Mouse (Mus musculus) CH12.LX (cell line): Measurements from ENCODE around the gene Socs7. TPM values are rescaled to one million over a fixed set of nuclear protein-coding genes. Genes with fewer than 3 reads are reported as not detected.

Source experiments
- DNase-seq: peaks from one replicate; pipeline ENCODE4 v3.0.0-alpha.2; 2013; ENCODE audit errors: extremely low read depth
- H3K27ac ChIP-seq: 2 replicates; pipeline ENCODE4 v1.5.1; 2012; ENCODE audit warnings: low read depth, mild to moderate bottlenecking, control low read depth, moderate library complexity; ENCODE audit not compliant: insufficient read depth
- H3K27me3 ChIP-seq: replicated peaks from 2 replicates; pipeline ENCODE3; 2012; ENCODE audit warnings: inconsistent platforms
- H3K36me3 ChIP-seq, 2 experiments: replicated peaks in 1 of 2; 2 replicates each; pipeline versions ENCODE3 to v1.6.1; 2012; ENCODE audit warnings: inconsistent platforms in 1 of 2, low read length in 1 of 2, mild to moderate bottlenecking in 1 of 2, mixed read lengths in 1 of 2, moderate library complexity in 1 of 2; ENCODE audit not compliant: control insufficient read depth in 1 of 2, insufficient read depth in 1 of 2
- H3K4me1 ChIP-seq, 2 experiments: 2 replicates each; pipeline ENCODE4 v1.6.1; 2012; ENCODE audit warnings: inconsistent platforms in 1 of 2, moderate library complexity in 1 of 2; ENCODE audit not compliant: insufficient read depth in 2 of 2, control insufficient read depth in 1 of 2
- H3K4me2 ChIP-seq: 2 replicates; pipeline ENCODE4 v1.6.1; 2012; ENCODE audit warnings: low read depth, mild to moderate bottlenecking, control low read depth; ENCODE audit not compliant: poor library complexity, insufficient read depth, severe bottlenecking
- H3K4me3 ChIP-seq, 3 experiments: fragments of 150-350 bp in 1 of 3; sonication (generic) in 1 of 3; replicated peaks in 1 of 3; 2 replicates each; pipeline versions ENCODE3 to v1.5.1; 2011 to 2012; ENCODE audit warnings: low read depth in 2 of 3, low read length in 2 of 3, mild to moderate bottlenecking in 2 of 3, moderate library complexity in 2 of 3, control low read depth in 1 of 3, improper control_type of control experiment in 1 of 3, inconsistent platforms in 1 of 3, mixed read lengths in 1 of 3; ENCODE audit not compliant: poor library complexity in 1 of 3
- H3K79me2 ChIP-seq: replicated peaks from 2 replicates; pipeline ENCODE4 v1.6.1; 2012; ENCODE audit warnings: mild to moderate bottlenecking, moderate library complexity; ENCODE audit not compliant: control insufficient read depth, poor library complexity, insufficient read depth, severe bottlenecking; ENCODE audit errors: extremely low read depth
- H3K9ac ChIP-seq: 2 replicates; pipeline ENCODE4 v1.6.1; 2012; ENCODE audit warnings: low read depth, mild to moderate bottlenecking, control low read depth, moderate library complexity; ENCODE audit not compliant: insufficient read depth
- H3K9me3 ChIP-seq: replicated peaks from 2 replicates; pipeline ENCODE3; 2012; ENCODE audit warnings: low read length, inconsistent platforms, mixed read lengths
- BHLHE40 ChIP-seq: IDR thresholded peaks from 2 replicates; pipeline ENCODE4 v1.6.1; 2011; ENCODE audit warnings: mild to moderate bottlenecking, low read depth, low read length, improper control_type of control experiment
- CHD1 ChIP-seq: IDR thresholded peaks from 2 replicates; pipeline ENCODE4 v1.6.1; 2012; ENCODE audit warnings: low read depth, low read length, improper control_type of control experiment, inconsistent platforms
- CHD2 ChIP-seq: IDR thresholded peaks from 2 replicates; pipeline ENCODE4 v1.6.1; 2011; ENCODE audit warnings: low read length, improper control_type of control experiment
- CTCF ChIP-seq, 2 experiments: IDR thresholded peaks in 1 of 2; conservative IDR thresholded peaks in 1 of 2; 2 replicates each; pipeline ENCODE4 v1.5.1; 2011 to 2012; ENCODE audit warnings: low read depth in 2 of 2, low read length in 2 of 2, improper control_type of control experiment in 1 of 2, inconsistent platforms in 1 of 2, mild to moderate bottlenecking in 1 of 2, moderate library complexity in 1 of 2
- E2F4 ChIP-seq: IDR thresholded peaks from 2 replicates; pipeline ENCODE4 v1.6.1; 2011; ENCODE audit warnings: low read depth, low read length, improper control_type of control experiment; ENCODE audit not compliant: insufficient replicate concordance
- ELF1 ChIP-seq: IDR thresholded peaks from 2 replicates; pipeline ENCODE4 v1.6.1; 2014; ENCODE audit warnings: low read depth, mild to moderate bottlenecking, inconsistent platforms, low read length, improper control_type of control experiment
- ETS1 ChIP-seq: conservative IDR thresholded peaks from 2 replicates; pipeline ENCODE4 v1.6.1; 2012; ENCODE audit warnings: low read depth, mild to moderate bottlenecking, inconsistent platforms, low read length, improper control_type of control experiment, moderate library complexity
- GABPA ChIP-seq: IDR thresholded peaks from 2 replicates; pipeline ENCODE4 v1.6.1; 2012; ENCODE audit warnings: low read depth, low read length, improper control_type of control experiment, inconsistent platforms; ENCODE audit not compliant: insufficient replicate concordance
- IRF4 ChIP-seq: IDR thresholded peaks from 2 replicates; pipeline ENCODE4 v1.6.1; 2014; ENCODE audit warnings: low read depth, mild to moderate bottlenecking, inconsistent platforms, low read length, improper control_type of control experiment
- JUND ChIP-seq: conservative IDR thresholded peaks from 2 replicates; pipeline ENCODE4 v1.6.1; 2011; ENCODE audit warnings: low read depth, low read length, improper control_type of control experiment
- KAT2A ChIP-seq: IDR thresholded peaks from 2 replicates; pipeline ENCODE4 v1.6.1; 2012; ENCODE audit warnings: low read length, improper control_type of control experiment, inconsistent platforms; ENCODE audit not compliant: insufficient replicate concordance
- MAFK ChIP-seq: IDR thresholded peaks from 2 replicates; pipeline ENCODE4 v1.6.1; 2011; ENCODE audit warnings: low read length, improper control_type of control experiment; ENCODE audit not compliant: insufficient replicate concordance
- MAX ChIP-seq: IDR thresholded peaks from 2 replicates; pipeline ENCODE4 v1.6.1; 2011; ENCODE audit warnings: low read length, improper control_type of control experiment
- MAZ ChIP-seq: IDR thresholded peaks from 2 replicates; pipeline ENCODE4 v1.6.1; 2012; ENCODE audit warnings: low read depth, mild to moderate bottlenecking, inconsistent platforms, low read length, improper control_type of control experiment, moderate library complexity
- MEF2A ChIP-seq: IDR thresholded peaks from 2 replicates; pipeline ENCODE4 v1.6.1; 2014; ENCODE audit warnings: low read depth, mild to moderate bottlenecking, inconsistent platforms, low read length, improper control_type of control experiment, borderline replicate concordance
- MXI1 ChIP-seq: IDR thresholded peaks from 2 replicates; pipeline ENCODE4 v1.6.1; 2011; ENCODE audit warnings: mild to moderate bottlenecking, low read depth, low read length, improper control_type of control experiment
- NELFE ChIP-seq: IDR thresholded peaks from 2 replicates; pipeline ENCODE4 v1.6.1; 2011; ENCODE audit warnings: low read depth, low read length, improper control_type of control experiment
- NRF1 ChIP-seq: IDR thresholded peaks from 2 replicates; pipeline ENCODE4 v1.6.1; 2014; ENCODE audit warnings: low read depth, mild to moderate bottlenecking, inconsistent platforms, low read length, improper control_type of control experiment, moderate library complexity
- PAX5 ChIP-seq: IDR thresholded peaks from 2 replicates; pipeline ENCODE4 v1.6.1; 2012; ENCODE audit warnings: low read length, inconsistent platforms, mixed read lengths
- POLR2A ChIP-seq: IDR thresholded peaks from 2 replicates; pipeline ENCODE4 v1.6.1; 2011; ENCODE audit warnings: low read depth, mild to moderate bottlenecking, improper control_type of control experiment, low read length
- POLR2AphosphoS2 ChIP-seq: IDR thresholded peaks from 2 replicates; pipeline ENCODE4 v1.6.1; 2011; ENCODE audit warnings: low read depth, low read length, improper control_type of control experiment
- RCOR1 ChIP-seq: conservative IDR thresholded peaks from 2 replicates; pipeline ENCODE4 v1.6.1; 2012; ENCODE audit warnings: low read depth, mild to moderate bottlenecking, inconsistent platforms, low read length, improper control_type of control experiment
- SIN3A ChIP-seq: IDR thresholded peaks from 2 replicates; pipeline ENCODE4 v1.6.1; 2012; ENCODE audit warnings: low read length, improper control_type of control experiment, inconsistent platforms
- SMC3 ChIP-seq: IDR thresholded peaks from 2 replicates; pipeline ENCODE4 v1.6.1; 2011; ENCODE audit warnings: low read depth, low read length, improper control_type of control experiment
- TCF12 ChIP-seq: IDR thresholded peaks from 2 replicates; pipeline ENCODE4 v1.6.1; 2014; ENCODE audit warnings: low read depth, mild to moderate bottlenecking, inconsistent platforms, low read length, improper control_type of control experiment
- UBTF ChIP-seq: IDR thresholded peaks from 2 replicates; pipeline ENCODE4 v1.6.1; 2012; ENCODE audit warnings: low read depth, mild to moderate bottlenecking, inconsistent platforms, low read length, improper control_type of control experiment, moderate library complexity
- USF1 ChIP-seq: IDR thresholded peaks from 2 replicates; pipeline ENCODE4 v1.6.1; 2014; ENCODE audit warnings: low read depth, mild to moderate bottlenecking, inconsistent platforms, low read length, improper control_type of control experiment
- USF2 ChIP-seq: conservative IDR thresholded peaks from 2 replicates; pipeline ENCODE4 v1.6.1; 2011; ENCODE audit warnings: low read depth, low read length, improper control_type of control experiment
- ZKSCAN1 ChIP-seq: IDR thresholded peaks from 2 replicates; pipeline ENCODE4 v1.6.1; 2012; ENCODE audit warnings: low read depth, inconsistent platforms, low read length, improper control_type of control experiment, borderline replicate concordance
- ZNF384 ChIP-seq: IDR thresholded peaks from 2 replicates; pipeline ENCODE4 v1.6.1; 2012; ENCODE audit warnings: low read depth, low read length, improper control_type of control experiment, inconsistent platforms
- dilution Hi-C: fragments of 300-500 bp; cut with MboI; formaldehyde crosslinking; loops from 2 replicates; pipeline ENCODE4 v1.14.3; 2020; ENCODE audit warnings: low sequenced_read_pairs; ENCODE audit not compliant: extremely low pct_unique_long_range_greater_than_20kb, extremely low pct_ligation_motif_present
- in situ Hi-C: fragments of 300-500 bp; cut with MboI; formaldehyde crosslinking; loops from 3 replicates; pipeline ENCODE4 v1.14.3; 2019; ENCODE audit warnings: low sequenced_read_pairs, low pct_ligation_motif_present, low pct_unique_long_range_greater_than_20kb, mixed read lengths
- polyA plus RNA-seq: library from polyadenylated mRNA; unstranded; fragments of >175 nt; gene quantifications from 2 replicates; pipeline ENCODE4 v1.2.1, GENCODE M21; 2012; ENCODE audit warnings: low read depth; ENCODE audit not compliant: insufficient read length
- total RNA-seq, 2 experiments: library from RNA; depleted of rRNA; stranded (reverse); fragments of 300-350 nt in 1 of 2; fragments of >200 nt in 1 of 2; gene quantifications; 2 replicates each; pipeline ENCODE4 v1.2.3; 2012 to 2014

The Socs7 gene
- total and polyA plus RNA-seq, 3 experiments: 11.9 to 17.4 (median 15.1) TPM

DNA sequence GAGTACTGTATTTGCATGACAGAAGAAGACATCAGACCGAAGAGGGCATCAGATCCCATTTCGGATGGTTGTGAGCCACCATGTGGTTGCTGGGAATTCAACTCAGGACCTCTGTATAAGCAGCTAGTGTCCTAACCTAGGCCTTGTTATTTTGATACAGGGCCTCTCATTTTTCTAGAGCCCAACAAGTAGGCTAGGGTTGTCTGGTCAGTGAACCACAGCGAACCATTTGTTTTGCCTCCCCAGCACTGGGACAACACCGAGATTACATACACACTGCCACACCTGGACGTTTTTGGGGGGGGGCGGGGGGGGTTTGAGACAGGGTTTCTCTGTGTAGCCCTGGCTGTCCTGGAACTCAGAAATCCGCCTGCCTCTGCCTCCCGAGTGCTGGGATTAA, 71.8 kb downstream of the Socs7 start:
- dilution Hi-C loops: no loop called here
- Histone ChIP-seq H3K27me3 (no peaks in the 10 kb centered on the region), H3K4me2 (no peak overlapping the region), H3K27ac (no peak overlapping the region), H3K4me1 (peaks cover 9 to 62% of the 10 kb centered on the region in 2 experiments), H3K4me3 (no peak overlapping the region), H3K9ac (no peak overlapping the region), H3K79me2 (no peaks in the 10 kb centered on the region), H3K36me3 (peaks cover 0 to 11% of the 10 kb centered on the region in 2 experiments), H3K9me3 (no peaks in the 10 kb centered on the region)
- in situ Hi-C loops: no loop called here
- no peak for DNase-seq
- no peak for TF ChIP-seq MAX
- no peak for TF ChIP-seq MEF2A
- no peak for TF ChIP-seq MXI1
- TF ChIP-seq CHD2: no peak

DNA sequence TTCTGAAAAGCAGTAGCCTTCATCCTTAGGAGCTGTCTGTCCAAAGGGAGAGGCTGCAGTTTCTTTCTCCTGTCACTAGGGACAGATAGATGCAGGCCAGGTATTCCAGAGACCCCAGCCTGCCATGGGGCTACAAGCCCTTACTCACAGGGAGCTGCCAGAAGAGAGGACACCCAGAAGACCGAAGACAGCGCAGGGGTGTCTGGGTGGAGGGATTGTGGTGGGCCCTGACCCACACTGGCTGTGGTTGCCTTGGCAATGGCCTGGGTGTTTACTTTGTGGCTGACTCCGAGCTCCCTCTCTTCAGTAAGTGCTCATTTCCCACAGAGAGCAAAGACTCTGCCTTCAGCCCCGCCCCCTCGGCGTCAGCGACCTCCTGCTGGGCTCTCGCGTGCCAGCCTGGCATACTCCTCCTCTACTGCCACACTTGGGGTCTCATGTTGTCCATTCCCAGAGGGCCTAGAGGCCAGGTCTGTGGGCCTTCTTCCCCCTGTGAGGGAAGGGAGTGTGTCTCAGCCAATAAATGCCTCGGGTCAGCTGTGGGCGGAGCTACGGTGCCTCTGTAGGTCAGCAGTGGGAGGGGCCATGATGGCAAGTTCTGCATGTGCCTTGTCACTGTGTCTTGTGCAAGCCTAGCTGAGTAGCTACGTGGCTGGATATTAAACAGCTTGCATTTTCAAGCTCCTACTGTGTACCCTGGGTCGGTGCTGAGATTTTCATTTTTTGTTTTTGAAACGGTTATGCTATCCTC, 72.5 kb downstream of the Socs7 start:
- in situ Hi-C loops: loop anchor here (5.0 kb wide), 1 partner anchor 37 kb away; no protein-coding TSS in a partner anchor
- Histone ChIP-seq H3K27me3 (no peaks in the 10 kb centered on the region), H3K27ac (peak overlapping the region; percentile 95), H3K4me1 (peaks cover 8 to 54% of the 10 kb centered on the region in 2 experiments), H3K36me3 (peaks cover 0 to 11% of the 10 kb centered on the region in 2 experiments), H3K4me2 (peak overlapping the region; percentile 63), H3K9me3 (no peaks in the 10 kb centered on the region), H3K4me3 (peak overlapping the region; percentile 53 to 58 (median 57)), H3K79me2 (no peaks in the 10 kb centered on the region), H3K9ac (peak overlapping the region; percentile 65)
- dilution Hi-C loops: no loop called here
- DNase-seq: peak; percentile 99
- TF ChIP-seq GABPA (no peak), E2F4 (no peak), POLR2A (peak; percentile 76), KAT2A (0 out of 2 replicates have a peak, but pooled peaks have one; percentile 31), ELF1 (peak; percentile 63), NELFE (no peak), USF1 (no peak), NRF1 (no peak), ZNF384 (0 out of 2 replicates have a peak, but pooled peaks have one; percentile 8), SMC3 (peak; percentile 23), MAFK (peak; percentile 43; the same call in 1 of the 2 replicates), ETS1 (peak; percentile 58), IRF4 (peak; percentile 40; the same call in 1 of the 2 replicates), UBTF (no peak), PAX5 (no peak), CHD2 (no peak), CHD1 (no peak), POLR2AphosphoS2 (peak; percentile 78; the same call in 1 of the 2 replicates), JUND (no peak), MXI1 (peak; percentile 71), MAX (peak; percentile 83), RCOR1 (no peak; the same call in 1 of the 2 replicates), BHLHE40 (peak; percentile 94), MAZ (no peak; the same call in 1 of the 2 replicates), ZKSCAN1 (no peak), USF2 (no peak), TCF12 (peak; percentile 72), CTCF (conservative IDR thresholded peaks at IDR 0.05 in 1 of 2, IDR thresholded peaks at IDR 0.05 in 1 of 2; ENCODE audit: low read depth in 2 of 2, low read length in 2 of 2) (peak; percentile 63 to 67), MEF2A (peak; percentile 38; the same call in 1 of the 2 replicates), SIN3A (peak; percentile 76; the same call in 1 of the 2 replicates)
